Mouse (Mus musculus) kidney, postnatal 10 days (tissue): ENCODE measurements around the gene Ubp1.

Source experiments
- DNase-seq: peaks from one replicate; pipeline ENCODE4 v3.0.0; 2021; ENCODE audit warnings: mixed read lengths

The Ubp1 gene

DNA sequence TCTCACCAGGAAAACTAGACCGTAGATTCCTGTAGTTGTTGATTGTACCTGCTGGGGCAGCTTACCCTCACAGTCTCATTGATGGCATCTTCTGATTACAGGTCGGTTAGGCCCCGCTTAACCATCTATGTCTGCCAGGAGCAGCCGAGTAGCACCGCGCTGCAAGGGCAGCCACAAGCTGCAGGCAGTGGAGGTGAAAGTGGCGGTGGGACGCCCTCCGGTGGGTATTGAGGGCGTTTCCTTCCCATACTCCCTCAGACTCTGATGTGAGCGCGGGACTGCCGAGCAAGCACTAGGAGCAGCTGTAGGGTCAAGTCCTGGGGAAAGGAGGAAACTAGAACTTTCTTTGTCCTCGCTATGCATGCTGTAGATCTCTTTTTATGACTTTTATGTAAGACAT lies 39.3 kb downstream of the Ubp1 start:
- no peak for DNase-seq

DNA sequence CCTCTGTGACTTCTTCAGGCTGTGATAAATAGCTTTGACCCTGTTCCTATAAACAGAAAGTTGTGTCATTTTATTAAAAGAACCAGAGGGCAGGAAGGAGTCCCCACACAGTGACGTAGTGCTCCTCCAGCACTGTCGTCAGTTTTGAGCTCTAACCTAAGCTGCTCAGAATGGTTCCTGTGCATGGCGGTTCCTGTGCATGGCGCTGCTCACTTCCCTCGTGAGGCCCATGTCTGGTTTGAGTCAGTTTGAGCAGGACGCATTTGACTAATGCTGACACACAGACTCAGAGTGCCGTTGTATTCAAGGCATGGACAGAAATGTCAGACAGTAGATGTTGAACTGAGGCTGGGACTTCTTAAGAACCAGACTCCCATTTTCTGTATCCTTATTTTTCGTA lies 40.9 kb downstream of the Ubp1 start:
- DNase-seq = no peak

DNA sequence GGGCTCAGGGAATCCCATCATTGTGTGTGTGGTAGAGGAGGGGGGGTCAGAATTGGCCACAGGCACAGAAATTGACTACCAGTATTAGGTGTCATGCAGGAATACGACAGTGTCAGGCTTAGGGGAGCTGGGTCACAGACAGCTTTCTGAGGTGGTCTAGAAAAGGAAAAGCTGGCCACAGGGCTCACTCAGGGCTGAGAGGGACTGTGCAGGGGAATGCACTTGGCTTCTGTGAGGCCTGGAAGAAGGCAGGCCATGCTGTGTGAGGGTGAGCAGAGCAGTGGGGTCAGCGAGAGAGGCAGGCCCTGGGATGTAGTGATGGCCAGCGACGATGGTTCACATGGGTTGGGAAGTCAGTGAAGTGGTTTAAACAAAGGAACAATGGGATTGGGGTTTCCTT lies 43.1 kb downstream of the Ubp1 start:
- no peak for DNase-seq

DNA sequence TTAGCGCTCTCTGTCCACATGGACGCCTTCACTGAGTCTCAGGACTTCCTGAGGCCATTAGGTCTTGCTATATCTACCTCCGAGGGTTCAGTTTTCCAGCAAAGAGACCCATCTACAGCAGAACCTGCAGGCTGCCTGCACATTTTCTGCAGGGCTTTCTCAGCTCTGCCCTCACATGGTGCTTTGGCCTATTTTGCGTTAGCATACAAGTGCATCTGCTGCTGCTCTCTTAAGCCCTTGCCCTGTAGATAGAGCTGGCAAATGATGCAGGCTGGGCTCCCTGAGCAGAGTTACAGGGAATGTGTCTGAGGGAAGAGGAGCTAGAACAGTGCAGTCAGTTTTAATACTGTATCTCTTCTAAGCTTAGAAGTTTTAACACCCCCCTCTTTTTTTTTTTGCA lies 44.2 kb downstream of the Ubp1 start:
- no peak for DNase-seq

DNA sequence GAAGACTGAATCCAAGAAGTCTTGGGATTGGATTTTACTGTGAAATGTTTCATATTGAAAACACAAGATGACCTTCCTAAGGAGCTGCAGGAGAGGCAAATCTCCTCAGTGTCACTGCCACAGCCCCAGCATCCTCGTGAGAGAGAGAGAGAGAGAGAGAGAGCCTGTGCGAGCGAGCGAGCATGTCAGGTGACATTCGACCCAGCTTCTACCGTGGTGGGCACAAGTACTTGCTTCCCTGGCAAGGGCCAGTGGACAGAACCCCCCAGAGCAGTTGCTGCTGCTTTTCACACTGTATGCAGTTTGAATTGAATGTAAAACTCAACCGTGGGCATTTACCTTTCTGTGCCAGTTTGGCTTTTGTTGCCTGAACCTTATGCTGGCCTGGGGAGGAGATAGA lies 44.7 kb downstream of the Ubp1 start:
- DNase-seq = no peak

DNA sequence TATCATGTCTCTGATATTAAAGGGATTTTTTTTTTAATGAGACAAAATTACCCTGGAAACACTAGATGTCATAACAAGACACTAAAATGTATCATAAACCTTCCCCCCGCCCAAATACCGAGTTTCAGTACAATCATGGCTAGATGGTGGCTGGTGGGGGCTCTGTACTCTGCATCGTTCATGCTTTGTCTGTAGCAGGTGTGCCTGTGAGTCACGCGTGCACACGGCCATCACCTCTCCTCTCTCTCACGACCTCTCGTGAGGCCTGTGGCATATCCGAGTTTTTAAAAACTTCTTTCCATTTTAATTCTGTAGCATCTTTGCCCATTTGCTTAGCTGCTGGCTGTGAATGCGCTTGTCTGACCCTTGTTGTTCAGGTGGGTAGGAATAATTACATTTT lies 45.5 kb downstream of the Ubp1 start:
- no peak for DNase-seq

DNA sequence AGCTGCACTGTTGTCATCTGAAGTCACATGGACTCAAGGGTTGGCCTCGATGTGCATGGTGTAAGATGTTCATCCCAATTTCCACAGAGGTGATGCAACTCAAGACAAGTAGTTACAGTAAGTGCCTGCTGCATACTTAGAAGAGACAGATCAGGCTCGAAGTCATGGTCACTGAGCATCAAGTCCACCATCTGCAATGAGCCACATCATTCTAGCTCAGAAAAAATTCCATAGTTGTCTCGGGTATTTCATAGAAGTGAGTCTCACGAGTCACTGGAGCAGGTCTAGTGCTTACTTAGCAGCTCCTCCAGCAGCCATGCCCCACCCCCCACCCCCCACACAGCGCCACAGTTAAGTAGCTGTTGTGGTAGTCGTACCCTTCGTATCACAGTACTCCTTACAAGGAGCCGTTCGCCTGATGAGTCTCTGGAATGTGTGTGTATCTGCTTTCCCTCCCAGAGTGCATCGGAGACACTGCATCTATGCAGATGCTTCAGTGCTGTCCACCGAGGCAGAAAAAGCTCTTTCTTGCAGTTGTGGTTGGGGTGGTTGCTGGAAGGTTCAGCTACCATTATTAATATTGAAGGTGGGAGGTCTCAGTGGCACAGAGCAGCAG lies 46.6 kb downstream of the Ubp1 start:
- DNase-seq = no peak

DNA sequence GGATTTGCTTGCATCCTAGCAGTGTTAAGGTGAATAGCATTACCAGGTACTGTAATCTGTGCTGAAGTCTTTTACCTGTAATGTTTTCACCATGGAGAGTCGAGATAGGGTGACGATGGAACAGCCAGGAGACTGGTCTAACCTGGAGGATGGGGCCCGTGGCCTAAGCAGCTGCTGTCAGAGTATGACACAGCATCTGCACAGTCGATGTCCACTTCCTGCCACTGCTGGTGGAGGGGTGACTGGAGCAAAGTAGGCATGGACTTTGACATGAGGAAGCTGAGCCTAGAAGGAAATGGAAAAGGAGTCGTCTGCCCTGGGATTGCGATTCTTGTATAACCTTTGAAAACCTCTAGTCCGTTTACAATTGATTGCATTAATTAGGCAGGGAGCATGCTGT lies 47.9 kb downstream of the Ubp1 start:
- DNase-seq = no peak

DNA sequence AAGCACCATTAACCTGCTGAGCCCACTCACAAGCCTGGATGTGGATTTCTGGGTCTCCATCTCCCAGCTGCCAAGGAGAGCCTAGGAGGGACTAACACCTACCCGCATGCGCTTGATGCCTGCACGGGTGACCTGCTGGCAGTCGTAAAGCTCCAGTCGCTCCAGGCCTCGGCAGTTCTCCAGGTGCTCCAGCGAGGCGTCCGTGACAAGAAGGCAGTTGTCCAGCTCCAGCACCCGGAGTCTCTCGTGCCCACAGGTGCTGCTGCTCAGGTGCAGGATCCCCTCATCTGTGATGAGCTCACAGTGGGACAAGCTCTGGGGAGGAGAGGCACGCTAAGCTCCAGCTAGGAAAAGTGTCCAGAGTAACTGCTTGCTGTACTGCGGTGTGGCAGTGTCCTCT lies 48.6 kb downstream of the Ubp1 start:
- DNase-seq = peak; percentile 49

DNA sequence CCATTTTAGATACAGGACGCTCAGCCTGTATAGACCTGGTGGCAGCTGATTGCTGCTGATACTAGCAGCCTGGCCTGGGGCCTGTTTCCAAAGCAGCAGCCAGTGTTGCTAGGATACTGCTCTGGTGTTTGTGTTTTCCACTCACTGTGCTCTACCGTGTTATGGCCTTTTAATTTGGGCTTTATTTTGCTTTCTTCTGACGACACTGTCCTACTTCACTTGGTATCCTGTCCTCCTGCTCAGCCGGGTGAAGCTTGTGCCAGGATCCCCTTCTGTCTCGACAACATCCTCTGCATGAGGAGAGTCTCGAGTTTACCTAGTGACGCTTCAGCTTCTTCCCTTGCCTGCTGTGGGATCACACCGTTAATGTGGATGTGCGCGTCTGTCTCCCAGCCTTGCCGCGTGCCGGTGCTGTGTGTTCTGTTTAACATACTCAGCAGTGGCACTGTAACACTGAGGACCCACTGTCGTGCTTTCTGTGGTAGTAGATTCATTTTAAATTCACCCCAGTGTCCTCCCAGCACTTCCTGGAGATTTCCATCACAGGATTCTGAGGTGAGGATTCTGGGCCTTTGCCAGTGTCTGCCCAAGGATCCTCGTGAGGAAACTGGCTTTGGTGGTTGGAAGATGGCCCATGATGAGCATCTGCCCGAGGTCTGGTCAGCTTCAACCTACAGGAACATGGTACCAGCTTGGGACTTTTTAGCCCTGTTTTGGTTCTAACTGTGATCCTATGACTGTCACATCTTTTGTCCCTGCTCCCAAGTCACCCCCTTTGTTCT lies 50.6 kb downstream of the Ubp1 start:
- DNase-seq = peak; percentile 29

DNA sequence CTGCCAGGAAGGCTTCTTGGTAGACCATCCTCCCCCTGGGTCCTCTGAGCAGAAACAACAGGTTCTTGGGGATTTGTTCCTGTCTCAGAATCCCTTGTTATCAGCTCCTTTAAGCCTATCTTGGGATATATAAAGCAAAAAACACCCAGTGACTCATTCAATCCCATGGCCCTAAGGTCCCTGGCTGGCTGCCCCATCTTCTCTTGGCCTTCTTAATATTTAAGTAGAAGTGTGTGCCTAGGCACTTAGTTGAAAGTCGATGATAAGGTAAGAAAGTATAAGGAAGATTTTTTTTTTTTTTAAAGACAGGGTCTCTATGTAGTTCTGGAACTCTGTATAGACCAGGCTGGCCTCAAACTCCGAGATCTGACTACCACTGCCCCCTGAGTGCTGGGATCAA lies 51.7 kb downstream of the Ubp1 start:
- no peak for DNase-seq

DNA sequence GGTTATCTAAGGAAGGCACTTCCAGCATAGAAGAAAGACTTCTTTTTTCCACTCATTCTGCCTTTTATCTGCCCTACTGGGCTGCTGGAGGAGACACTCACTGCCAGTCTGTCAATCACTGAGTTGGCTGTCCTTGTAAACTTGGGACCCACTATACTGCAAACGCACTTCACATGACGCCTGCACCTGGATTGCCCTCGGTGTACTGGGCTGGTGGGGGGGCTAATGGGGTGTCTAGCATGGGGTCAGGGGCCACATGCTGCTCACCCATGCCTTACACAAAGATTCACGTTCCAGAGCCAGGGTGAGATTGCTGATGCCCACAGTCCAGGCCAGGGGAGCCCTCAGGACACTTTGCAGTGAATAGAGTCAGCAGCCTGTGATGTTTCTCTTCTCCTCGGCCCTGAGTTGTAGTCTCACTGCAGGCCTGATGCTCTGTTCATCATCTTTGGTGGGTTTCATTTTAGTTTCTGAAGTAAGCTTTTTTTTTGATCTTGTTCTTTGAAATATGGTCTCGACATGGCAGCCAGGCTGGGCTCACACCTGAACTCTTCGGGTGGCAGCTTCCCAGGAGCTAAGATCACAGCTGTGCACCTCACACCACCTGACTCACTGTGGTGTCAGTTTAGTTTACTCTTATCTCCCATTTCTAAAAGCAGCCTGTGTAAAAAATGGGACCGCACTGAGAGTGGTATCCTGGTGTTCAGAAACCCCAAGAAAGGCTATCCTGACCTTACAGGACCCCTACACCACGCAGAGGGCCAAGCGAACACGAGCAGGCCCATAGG lies 52.3 kb downstream of the Ubp1 start:
- no peak for DNase-seq

DNA sequence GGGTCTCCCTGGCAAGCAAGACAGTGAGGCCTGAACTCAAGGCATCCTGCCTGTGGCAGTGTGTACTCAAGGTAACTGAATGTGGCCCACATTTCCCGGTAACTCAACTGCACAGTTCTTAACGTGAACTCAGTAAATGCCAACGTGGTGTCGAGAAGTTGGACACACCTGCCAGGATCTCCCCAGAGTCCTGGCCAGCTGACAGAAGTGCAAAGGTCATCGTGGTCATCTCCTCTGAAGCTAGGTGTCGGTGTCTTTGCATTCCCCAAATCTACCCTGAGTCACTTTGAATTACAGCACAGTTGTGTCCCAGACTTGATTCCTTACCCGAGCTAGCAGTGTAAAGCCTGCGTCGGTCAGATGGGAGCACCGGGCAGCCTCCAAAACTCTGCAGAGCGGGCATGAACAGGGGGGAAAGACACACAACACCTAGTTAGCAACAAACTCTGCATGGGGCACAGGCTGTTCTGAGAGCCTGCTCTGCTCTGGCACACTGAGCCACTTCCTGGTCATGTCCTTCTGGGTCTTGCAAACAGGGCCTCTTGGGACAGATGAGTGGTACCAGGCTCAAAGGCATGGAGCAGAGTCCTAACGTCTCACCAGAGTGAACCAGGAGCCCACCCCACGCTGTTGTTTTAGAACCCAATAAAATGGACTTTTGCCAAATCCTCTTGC lies 54.3 kb downstream of the Ubp1 start:
- peak; percentile 57 for DNase-seq

DNA sequence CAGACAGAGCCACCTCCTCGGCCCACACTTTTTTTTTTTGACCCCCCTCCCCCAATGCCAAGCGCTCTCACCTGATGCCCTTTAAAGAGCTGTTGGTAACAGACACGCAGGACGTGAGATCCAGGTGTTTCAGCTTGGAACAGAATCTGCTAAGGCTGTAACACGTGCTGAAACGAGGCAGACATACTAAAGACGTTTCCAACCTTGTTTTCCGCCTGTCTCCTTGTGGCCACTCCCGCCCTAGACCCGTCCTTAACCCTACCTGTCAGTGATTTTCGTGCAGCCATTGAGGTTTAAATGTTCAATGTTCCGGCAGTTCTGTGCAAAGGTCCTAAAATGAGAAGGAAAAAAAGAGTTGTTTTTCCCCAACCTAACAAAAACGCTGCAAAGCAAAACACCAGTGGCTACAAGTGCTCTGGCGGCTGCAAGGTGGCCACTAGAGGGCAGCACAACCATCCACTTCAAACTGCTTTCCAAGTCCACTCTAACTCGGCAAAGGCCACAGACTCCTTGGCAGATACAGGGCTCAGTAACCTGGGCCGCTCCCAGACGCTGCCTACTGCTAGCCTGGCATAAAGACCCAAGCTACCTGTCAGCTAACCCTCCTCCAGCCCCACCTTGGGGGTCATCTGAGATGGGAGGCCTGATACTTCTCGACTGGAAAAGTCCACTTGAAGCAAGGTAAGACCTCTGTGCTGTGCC lies 60.0 kb downstream of the Ubp1 start:
- peak; percentile 93 for DNase-seq

DNA sequence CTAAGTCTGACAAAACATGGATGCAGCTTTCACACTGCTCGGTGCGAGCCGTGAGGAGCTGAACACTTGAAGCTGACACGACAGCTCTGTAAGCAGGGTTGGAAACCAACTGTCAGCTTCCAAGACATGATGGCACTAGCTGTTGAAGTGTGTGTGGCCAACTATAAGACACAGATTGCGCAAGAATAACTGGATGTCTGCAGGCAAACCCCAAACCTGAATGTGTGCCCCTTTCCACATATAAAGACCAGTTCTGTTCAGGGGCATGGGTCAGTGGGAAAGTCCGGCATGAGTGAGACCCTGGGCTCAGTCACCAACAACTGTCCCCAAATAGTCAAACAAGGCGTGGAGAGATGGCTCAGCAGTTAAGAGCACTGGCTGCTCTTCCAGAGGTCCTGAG lies 62.1 kb downstream of the Ubp1 start:
- no peak for DNase-seq

DNA sequence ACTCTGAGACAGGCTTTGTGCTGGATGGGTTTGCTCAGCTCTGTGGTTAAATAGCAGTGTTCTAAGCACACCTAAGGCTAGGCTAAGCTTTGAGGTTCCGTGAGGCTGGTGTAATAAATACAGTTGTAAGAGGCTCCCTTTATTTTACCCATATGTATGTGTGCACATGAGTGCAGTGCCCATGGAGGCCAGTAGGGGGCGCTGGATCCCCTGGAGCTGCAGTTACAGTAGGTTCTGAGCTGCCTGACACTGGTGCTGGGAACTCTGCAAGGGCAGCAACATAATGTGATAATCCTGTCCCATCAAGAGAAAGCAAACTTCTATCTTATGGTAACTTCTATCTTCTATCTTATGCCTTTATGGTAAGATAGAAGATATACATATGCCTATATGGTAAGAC lies 67.6 kb downstream of the Ubp1 start:
- no peak for DNase-seq

DNA sequence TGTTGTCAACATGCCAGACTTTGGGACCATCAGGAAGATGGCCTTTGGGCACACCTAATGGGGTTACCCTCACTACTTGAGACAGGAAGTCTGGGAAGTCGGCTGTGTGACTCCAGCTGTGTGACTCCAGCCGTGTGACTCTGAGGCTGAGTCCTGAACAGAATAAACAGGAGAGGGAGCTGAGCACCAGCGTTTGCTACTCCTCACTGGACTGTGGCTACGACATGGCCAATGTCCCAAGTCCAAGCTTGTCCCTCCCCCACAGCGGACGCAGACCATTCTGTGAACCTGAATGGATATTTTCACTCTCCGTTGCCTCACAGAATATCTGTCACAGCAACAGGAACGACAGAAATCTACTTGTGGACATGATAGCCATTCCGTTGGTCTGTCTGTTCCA lies 76.1 kb downstream of the Ubp1 start:
- DNase-seq = peak; percentile 62

DNA sequence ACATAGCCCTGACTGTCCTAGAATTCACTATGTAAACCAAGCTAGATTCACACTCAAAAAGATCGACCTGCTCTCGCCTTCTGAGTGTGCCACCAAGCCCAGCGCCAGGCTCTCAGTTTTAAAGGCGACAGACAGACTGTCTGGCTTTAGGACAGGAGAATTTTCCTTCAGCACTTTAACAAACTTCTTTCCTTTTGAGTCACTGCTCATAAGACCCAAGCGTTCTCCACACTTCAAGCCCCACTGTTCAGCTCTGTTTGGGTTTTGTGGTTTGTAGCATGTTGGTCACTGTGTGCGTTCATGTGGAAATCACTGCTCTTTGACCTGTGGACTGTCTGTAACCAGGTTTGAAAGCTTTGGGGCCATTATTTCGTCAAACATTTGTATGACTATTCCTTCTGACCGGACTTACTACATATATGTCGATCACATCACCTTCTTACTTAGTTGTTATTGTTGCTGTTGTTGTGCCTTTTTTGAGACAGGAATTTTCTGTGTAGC lies 77.2 kb downstream of the Ubp1 start:
- no peak for DNase-seq

DNA sequence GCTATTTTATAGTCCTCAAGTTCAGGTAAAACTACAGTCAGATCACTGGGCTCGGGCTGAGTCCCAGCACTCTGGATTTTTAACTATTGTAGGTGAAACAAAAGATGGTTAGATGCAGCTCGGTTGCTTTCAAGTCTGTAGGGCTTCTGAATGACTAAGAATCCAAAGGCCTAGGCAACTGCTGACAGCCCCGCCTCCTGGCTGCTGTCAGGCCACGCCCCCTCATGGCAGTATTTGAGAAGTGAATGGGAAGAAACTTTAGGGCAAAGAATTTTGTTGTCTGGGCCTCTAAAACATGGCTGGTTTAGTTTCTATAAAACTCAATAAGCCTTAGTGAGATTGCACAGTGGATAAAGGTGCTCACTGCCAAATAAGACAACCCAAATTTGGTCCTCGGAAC lies 78.8 kb downstream of the Ubp1 start:
- DNase-seq = no peak

DNA sequence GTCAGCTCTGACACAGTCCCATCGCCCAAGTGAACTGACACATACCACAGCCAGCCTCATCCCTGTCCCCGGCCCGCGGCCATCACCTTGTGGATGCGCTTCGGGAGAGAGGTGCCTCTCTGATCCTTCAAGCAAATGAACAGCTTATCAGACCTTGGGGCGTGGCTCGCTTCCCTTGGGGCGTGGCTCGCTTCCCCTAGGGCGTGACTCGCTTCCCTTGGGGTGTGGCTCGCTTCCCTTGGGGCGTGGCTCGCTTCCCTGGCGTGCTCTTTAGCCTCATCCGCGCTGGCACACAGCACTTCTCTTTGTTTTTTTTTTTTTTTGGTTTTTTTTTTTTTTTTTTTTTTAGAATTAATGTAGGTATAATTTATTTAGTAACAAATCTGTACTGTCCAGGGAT lies 80.5 kb downstream of the Ubp1 start:
- DNase-seq = no peak

DNA sequence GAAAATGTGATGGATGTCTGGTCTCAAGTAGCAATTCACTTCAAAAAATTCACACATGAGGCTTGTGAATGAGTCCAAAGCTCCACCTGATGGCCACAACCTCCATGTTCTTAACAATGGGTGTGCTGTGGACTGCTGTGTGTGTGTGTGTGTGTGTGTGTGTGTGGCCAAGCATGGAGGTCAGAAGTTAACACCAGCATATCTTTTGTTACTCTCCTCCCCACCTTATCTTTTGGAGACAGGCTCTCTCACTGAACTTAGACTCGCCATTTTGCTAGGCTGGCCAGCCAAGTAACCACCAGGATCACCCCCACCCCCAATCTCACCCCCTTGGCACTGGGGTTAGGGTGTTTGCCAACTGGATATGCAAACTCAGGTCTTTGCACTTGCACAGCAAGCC lies 83.3 kb downstream of the Ubp1 start:
- no peak for DNase-seq

DNA sequence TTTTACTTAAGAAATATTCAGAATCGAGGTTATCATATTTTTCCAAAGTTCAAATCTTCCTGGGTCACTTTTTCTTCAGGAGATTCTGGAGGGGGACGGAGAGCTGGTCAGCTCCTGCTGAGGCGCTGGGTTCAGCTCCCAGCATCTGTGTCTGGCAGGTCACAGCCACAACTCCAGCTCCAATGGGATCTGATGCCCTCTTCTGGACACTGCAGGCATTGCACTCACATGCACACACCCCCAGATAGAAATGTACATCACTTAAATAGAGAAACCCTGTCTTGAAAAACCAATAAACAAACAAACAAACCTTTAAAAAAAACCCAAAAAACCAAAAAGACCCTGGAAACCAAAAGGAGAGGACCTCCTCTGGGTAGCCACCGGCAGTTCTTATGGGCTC lies 85.0 kb downstream of the Ubp1 start:
- no peak for DNase-seq

DNA sequence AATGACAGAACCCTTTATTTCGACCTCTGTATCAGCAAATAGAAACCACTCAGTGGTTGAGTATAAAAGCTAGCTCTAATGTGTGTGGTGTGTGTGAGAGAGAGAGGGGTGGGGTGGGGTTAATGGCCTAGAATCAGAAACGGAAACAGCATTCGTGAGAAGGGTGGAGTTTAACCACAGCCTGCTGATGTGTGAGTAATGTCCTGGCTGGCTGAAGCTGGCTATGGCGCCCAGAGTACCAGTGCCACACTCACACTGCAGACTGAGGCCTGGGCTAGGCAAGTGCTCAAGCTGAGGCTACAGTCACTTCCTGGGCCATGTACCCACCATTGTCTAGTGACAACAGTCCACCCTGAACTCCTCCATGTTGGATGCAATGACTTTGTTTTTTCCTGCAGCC lies 85.7 kb downstream of the Ubp1 start:
- no peak for DNase-seq
